ENCODE assay signal across 17 mouse cellular contexts in genomic region chr1:21049005-21049404, GRCm38 (mm10).
"Had no signal": no experiment of that assay in that cellular context is flagged by ENCODE, and none has a peak within 500 bp of the region (broad histone marks: within the 10 kb centered on the region; RNA-seq: fewer than 3 reads in every experiment).

No protein-coding gene starts in this region.

- DNase-seq: kidney, adult 18-20 months; kidney, adult 9 months; kidney, postnatal 14 days; kidney, postnatal 4 days; liver; lung, postnatal 10 days; thymus, adult 18-20 months; thymus, postnatal 36 days had no signal

- H3K27ac ChIP-seq: limb, embryonic 10.5 days; limb, embryonic 13.5 days; liver, embryonic 12.5 days; liver, embryonic 15.5 days; lung, embryonic 15.5 days; macrophage; midbrain, embryonic 12.5 days; midbrain, embryonic 15.5 days had no signal

- H3K9ac ChIP-seq: limb, embryonic 13.5 days; liver, embryonic 12.5 days; liver, embryonic 15.5 days; lung, embryonic 15.5 days; midbrain, embryonic 12.5 days; midbrain, embryonic 15.5 days had no signal

- ATAC-seq: intestine, embryonic 16.5 days; midbrain, embryonic 15.5 days had no signal

- H3K9me3 ChIP-seq: limb, embryonic 10.5 days; limb, embryonic 13.5 days; liver, embryonic 12.5 days; liver, embryonic 15.5 days; lung, embryonic 15.5 days; midbrain, embryonic 12.5 days; midbrain, embryonic 15.5 days had no signal

- H3K4me3 ChIP-seq: limb, embryonic 10.5 days; limb, embryonic 13.5 days; liver, embryonic 12.5 days; liver, embryonic 15.5 days; lung, embryonic 15.5 days; midbrain, embryonic 12.5 days; midbrain, embryonic 15.5 days had no signal

- H3K27me3 ChIP-seq: limb, embryonic 13.5 days; liver, embryonic 12.5 days; liver, embryonic 15.5 days; lung, embryonic 15.5 days; midbrain, embryonic 12.5 days; midbrain, embryonic 15.5 days had no signal

- H3K4me2 ChIP-seq: limb, embryonic 13.5 days; liver, embryonic 12.5 days; liver, embryonic 15.5 days; lung, embryonic 15.5 days; midbrain, embryonic 12.5 days; midbrain, embryonic 15.5 days had no signal

- H3K4me1 ChIP-seq: limb, embryonic 10.5 days had no signal

- H3K36me3 ChIP-seq: limb, embryonic 10.5 days; liver, embryonic 12.5 days; liver, embryonic 15.5 days; lung, embryonic 15.5 days; midbrain, embryonic 12.5 days; midbrain, embryonic 15.5 days had no signal
